Mouse (Mus musculus): ENCODE data around the gene Lrig1.

Gene Lrig1

GRCm38 (mm10) chr6:94676300-94676699 lies 23.7 kb downstream of the Lrig1 start:
- no peak for DNase-seq (ENCODE audit: low read depth, low spot score)

GRCm38 (mm10) chr6:94672426-94672825 lies 27.5 kb downstream of the Lrig1 start:
- DNase-seq (ENCODE audit: low read depth, low spot score) = no peak

GRCm38 (mm10) chr6:94669370-94669769 lies 30.6 kb downstream of the Lrig1 start:
- no peak for DNase-seq (ENCODE audit: low read depth, low spot score)

- DNase-seq (ENCODE audit: low read depth, low spot score) = no peak
Measured at GRCm38 (mm10) chr6:94668204-94668863, 31.6 kb downstream of the Lrig1 start.

GRCm38 (mm10) chr6:94667131-94667530 lies 32.8 kb downstream of the Lrig1 start:
- no peak for DNase-seq (ENCODE audit: low read depth, low spot score)

GRCm38 (mm10) chr6:94666432-94667119 lies 33.4 kb downstream of the Lrig1 start:
- no peak for DNase-seq (ENCODE audit: low read depth, low spot score)

- DNase-seq (ENCODE audit: low read depth, low spot score) = no peak
Measured at GRCm38 (mm10) chr6:94665677-94666076, 34.3 kb downstream of the Lrig1 start.

- DNase-seq (ENCODE audit: low read depth, low spot score) = no peak
Measured at GRCm38 (mm10) chr6:94665248-94665647, 34.7 kb downstream of the Lrig1 start.

GRCm38 (mm10) chr6:94664000-94664399 lies 36.0 kb downstream of the Lrig1 start:
- DNase-seq (ENCODE audit: low read depth, low spot score) = no peak

GRCm38 (mm10) chr6:94661923-94662322 lies 38.0 kb downstream of the Lrig1 start:
- DNase-seq (ENCODE audit: low read depth, low spot score) = no peak

- DNase-seq (ENCODE audit: low read depth, low spot score) = no peak
Measured at GRCm38 (mm10) chr6:94661321-94661720, 38.6 kb downstream of the Lrig1 start.

- no peak for DNase-seq (ENCODE audit: low read depth, low spot score)
Measured at GRCm38 (mm10) chr6:94659886-94660333, 40.0 kb downstream of the Lrig1 start.

GRCm38 (mm10) chr6:94658136-94658480 lies 41.9 kb downstream of the Lrig1 start:
- no peak for DNase-seq (ENCODE audit: low read depth, low spot score)

- DNase-seq (ENCODE audit: low read depth, low spot score) = no peak
Measured at GRCm38 (mm10) chr6:94657204-94658135, 42.5 kb downstream of the Lrig1 start.

GRCm38 (mm10) chr6:94655818-94656478 lies 44.0 kb downstream of the Lrig1 start:
- DNase-seq (ENCODE audit: low read depth, low spot score) = no peak

GRCm38 (mm10) chr6:94653388-94654316 lies 46.3 kb downstream of the Lrig1 start:
- no peak for DNase-seq (ENCODE audit: low read depth, low spot score)

- DNase-seq (ENCODE audit: low read depth, low spot score) = no peak
Measured at GRCm38 (mm10) chr6:94652659-94653213, 47.2 kb downstream of the Lrig1 start.

- DNase-seq (ENCODE audit: low read depth, low spot score) = no peak
Measured at GRCm38 (mm10) chr6:94651541-94651940, 48.4 kb downstream of the Lrig1 start.

- DNase-seq (ENCODE audit: low read depth, low spot score) = no peak
Measured at GRCm38 (mm10) chr6:94649637-94650036, 50.3 kb downstream of the Lrig1 start.

- no peak for DNase-seq (ENCODE audit: low read depth, low spot score)
Measured at GRCm38 (mm10) chr6:94648496-94648895, 51.5 kb downstream of the Lrig1 start.
